Mouse (Mus musculus) ovary, postnatal 14 days (tissue): ENCODE results near the gene Rgl3.

ENCODE experiments used
- DNase-seq: peaks from one replicate; pipeline ENCODE4 v3.0.0; 2022; ENCODE audit warnings: low spot score

Rgl3 gene

DNA sequence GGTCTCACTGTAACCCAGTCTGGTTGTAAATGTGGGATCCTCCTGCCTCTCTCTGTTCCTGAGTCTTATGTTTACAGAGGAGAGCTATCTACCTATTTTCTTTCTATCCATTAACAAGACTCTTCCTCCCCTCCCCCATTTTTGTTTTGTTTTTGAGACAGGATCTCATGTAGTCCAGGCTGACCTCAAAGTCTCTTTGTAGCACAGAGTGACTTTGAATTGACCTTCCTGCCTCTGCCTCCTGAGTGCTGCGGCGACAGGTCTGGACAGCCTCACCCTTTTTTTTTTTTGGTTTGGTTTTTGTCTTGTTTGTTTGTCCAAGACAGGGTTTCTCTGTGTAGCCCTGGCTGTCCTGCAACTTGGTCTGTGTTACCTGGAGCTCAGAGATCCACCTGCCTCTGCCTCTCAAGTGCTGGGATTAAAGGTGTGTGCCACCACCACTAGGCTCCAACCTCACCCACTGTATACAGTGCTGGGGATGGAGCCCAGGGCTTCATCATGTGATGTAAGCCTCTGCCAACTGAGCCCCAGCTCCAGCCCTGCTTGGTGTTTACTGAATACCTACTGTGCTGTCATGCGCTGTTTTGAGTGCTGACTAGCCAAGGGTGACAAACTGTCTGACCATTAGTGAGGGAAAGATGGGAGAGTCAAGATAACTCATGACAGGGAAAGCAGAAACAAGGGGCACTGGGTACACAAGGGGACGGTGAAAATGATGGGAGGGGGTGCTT, 10.7 kb downstream of the Rgl3 start:
- DNase-seq, result no peak

DNA sequence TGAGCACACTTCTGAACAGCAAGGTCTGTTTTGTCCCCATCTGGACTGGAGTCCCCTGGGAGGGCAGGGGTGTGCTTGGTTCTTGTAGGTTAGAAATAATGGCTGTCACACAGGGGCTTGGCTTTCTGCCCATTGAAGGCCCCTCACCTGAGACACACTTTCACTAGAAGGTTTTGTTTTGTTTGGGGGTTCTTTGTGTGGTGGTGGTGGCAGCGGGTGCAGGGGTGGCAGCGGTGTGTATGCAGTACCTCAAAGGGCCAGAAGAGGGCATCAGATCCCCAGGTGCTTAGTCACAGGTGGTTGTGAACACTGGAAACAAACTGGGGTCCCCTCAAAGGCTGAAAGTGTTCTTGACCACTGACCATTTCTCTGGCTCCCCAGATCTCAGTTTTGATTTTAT, 11.3 kb downstream of the Rgl3 start:
- DNase-seq, result no peak

DNA sequence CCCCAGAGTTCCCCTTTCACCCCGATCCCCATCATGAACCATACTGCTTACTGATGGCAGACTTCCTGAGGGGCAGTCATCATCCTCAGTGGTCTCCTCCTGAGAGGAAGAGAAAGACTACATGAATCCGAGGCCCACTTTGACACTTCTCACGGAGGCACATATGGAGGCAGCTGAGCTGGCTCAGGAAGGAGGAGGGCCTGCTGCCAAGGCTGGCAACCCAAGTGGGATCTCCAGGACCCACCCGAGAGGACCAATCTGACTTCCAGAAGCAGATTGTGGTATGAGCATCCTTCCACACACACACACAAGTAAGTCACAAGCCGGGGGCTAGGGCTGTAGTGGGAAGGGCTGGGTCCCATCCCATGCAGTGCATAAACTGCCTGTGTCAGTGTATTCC, 11.9 kb downstream of the Rgl3 start:
- DNase-seq, result no peak

DNA sequence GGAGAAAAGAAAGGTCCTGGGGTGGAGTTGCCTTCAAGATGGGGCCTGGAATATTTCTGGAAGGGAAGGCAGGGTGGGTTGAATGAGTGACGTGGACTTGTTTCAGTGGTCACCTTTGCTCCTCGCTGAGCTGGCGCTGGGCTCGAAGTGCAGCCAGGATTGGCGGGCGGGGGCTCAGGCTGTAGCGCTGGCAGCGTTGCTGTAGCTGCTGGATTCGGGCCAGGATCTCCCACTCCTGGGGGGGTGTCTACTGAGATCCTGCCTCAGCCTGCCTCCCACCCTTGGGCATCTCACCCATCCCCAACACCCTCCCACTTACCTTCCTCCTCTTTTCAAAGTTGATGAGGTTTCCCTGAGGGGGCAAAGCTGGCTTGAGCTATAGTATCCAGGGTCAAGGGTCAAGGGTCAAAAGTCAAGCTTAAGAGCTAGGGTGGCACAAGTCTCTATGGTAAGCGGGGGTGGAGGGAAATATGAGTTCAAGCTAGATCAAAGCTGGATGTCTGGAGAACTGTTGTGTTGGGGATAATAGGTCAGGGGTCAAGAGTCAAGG, 12.5 kb downstream of the Rgl3 start:
- no peak for DNase-seq

DNA sequence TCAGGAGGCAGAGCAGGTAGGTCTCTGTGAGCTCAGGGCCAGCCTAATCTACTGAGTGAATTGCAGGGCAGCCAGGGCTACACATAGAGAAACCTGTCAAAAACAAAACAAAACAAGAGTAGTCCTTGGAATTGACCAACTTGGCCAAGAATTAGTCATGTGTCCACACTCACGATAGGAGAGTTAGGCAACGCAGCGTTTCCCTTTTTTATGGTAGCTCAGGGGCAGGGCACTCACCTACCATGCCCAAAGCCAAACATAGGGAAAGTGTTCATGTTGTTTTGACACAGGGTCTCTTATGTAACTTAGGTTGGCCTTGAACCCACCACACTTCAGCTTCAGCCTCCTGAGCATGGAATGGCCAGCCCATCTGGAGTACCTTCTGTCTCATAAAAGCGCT, 19.9 kb downstream of the Rgl3 start:
- DNase-seq, result no peak

DNA sequence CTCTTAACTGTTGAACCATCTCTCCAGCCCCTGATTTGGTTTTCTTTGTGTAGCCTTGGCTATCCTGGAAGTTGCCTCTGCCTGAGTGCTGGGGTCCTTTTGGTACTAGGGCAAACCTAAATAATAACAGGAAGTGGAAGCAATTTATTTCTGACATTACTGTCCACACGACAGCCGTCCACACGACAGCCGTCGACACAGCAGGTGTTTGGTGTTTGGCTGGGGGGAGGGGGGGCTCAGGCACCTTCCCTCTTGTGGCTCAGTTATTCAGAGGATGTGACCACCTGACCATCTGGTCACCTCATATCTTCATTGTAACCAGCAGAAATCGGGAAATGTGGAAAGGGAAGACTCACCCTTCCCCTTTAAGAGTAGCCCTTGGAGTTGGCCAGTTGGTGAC, 20.4 kb downstream of the Rgl3 start:
- DNase-seq, result no peak

DNA sequence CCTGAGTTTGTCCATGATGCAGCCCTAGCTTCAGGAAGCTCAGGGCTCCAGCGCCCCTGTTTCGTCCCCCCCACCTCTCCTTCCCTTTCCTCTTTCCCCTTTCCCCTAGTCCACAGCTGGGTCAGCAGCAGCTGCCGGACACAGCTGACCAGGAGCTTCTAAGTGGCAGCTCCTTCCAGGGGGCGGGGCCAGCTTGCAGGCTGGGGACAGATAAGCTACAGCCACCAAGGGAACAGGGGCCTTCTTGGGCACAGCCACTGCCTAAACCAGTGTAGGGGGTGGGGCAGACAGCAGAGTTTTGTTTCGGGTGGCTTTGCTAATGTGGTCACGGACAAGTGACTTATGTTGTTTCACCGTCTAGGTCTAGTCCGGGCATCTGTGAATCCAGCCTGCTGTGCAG, 25.8 kb downstream of the Rgl3 start, which contains the start of gene Epor:
Epor (minus strand) TSS at position 90 of the 400 bp plus-strand sequence.
- DNase-seq, result no peak

DNA sequence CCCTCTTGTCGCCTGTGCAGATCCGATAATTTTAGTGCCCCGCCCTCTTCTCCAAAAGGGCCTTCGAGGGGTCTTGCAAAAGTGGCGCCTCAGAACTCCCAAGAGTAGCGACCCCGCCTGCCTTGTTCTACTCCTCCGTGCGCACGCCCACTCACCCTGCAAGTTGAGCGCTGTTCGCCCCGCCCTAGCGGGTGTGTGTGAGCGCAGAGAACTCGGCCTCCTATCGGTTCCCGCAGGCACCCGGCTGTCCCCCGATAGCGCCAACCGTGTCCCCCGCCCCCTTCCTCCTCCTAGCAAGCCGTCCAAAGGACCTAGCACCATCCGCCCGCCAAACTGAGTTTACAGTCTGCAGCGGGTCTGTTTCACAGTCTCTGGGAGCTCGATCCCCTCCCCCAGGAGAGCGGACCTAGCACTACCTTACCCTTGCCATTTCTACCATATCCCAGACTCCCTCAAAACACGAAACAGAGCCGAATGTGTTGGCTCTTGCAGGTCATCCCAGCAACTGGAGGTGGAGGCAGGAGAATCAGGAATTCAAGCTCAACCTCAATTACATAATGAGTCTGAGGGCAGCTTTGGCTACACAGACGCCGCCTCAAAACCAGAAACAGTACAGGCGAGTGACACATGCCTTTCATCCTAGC, 26.7 kb downstream of the Rgl3 start:
- peak; percentile 39 for DNase-seq

DNA sequence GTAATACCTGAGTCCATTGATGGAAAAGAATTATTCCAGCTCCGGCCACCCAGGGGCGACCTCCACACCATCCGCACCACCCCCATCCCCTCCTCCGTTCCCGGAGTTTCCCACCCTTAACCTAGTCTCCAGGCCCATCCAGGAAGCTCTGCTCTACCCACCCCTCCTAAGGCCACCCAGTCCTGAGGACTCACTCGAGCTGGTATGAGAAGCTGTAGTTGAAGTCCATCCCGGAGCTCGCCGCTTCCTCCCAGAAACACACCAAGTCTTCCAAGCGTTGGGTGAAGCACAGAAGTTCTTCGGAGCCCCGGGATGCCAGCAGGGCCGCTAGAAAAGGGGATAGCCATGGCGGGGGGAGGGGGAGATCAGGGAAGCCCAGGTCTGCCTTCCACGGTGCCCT, 27.2 kb downstream of the Rgl3 start:
- no peak for DNase-seq

DNA sequence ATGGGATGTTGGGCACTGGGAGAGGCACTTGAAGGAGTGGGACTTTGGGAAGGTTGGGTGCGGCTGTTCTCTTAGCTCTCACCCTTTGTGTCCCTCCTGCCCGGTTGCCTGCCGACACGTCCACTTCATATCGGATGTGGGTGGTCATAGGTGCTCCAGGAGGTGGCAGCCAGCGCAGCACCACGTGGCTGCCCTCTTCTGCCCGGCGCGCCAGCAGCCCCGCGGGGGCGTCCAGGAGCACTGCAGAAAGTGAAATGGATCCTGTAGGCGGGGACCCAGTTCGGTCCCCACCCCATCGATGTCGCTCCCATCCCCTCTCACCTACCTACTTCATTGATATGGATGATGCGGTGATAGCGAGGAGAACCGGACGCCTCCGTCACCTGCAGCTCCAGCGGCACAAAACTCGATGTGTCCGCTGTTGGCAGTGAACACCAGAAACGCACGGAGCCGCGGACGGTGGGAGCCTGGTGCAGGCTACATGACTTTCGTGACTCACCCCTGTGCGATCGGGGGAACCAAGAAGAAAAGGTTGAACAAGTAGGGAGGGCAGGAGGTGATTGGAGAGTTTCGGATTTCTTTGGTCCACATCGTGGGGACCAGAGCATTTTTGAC, 27.8 kb downstream of the Rgl3 start:
- DNase-seq, result no peak

DNA sequence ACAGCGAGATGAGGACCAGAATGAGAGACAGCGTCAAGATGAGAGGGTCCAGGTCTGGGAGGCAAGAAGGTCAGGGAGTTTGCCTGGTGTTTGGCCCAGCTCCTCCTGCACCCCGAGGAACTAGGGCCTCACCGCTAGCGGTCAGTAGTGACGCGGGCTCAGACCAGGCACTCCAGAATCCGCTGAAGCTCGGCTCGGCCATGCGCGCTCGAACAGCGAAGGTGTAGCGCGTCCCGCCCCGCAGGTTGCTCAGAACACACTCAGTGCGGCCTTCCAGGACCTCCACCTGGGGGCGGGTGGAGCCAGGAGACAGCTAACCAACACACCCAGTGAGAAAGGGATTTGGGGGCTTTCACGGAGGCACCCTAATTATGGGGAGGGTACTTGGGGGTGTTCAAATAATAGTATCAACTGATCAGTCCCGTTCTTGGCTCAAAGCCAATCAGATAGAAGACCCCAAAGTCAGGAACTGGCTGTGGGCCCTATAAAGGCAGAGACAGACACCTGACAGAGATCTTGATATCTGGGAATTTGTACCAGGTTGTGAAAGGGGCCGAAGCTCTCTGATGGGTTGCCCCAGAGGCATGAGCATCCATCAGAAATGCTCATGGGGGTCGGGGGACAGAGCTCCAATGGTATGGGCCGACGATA, 28.6 kb downstream of the Rgl3 start:
- no peak for DNase-seq

DNA sequence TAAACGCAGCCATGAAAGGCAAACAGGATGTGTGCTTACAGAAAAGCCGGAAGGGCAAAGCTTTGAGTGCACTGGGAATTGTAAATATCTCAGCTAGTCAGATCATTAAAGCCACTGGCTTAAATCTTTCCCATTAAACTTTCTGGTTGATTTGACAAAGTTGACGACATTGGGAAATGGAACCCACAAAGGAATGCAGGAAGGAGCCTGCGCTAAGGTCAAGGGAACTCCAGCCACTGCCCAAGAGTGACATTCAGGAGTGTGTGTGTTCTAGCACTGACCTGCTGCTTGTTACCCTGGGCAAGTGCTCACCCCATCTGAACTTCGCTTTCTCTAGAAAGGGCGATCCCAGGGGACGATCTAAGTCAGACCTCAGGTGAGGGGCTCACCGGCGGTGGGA, 29.1 kb downstream of the Rgl3 start:
- no peak for DNase-seq

DNA sequence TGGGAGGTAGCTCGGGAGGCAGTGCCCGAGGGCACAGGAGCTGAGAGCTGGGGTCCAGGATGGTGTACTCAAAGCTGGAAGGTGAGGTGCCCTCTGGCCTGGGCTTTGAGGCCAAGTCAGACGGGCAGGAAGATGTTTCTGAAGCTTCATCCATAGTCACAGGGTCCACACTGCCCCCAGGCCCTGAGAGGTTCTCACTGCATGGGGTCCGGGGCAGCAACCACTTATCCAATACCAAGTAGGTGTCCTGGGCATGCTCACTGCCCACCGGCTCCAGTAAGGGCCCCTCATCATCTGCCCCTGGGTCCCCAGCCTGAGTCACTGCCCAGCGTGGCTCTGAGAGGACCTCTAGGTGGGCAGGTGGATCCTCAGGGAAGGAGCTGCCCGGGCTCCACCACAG, 30.0 kb downstream of the Rgl3 start:
- no peak for DNase-seq

DNA sequence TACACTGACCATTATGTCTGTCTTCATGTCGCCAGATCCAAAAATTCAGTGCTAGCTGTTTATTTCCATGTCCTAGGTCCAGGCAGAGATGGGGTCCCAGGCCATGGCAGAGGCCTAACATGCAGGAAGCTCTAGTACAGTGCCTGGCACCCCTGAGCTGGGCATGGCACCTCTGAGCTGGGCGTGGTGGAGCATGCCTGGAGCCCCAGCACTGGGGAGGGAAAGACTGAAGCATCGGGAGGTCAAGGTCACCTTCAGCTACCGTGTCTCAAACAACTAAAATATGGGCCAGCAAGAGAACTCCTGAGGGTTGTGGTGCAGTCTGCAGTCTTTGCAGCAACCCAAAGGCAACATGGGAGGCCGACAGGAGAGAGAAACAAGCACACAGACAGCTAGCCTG, 30.9 kb downstream of the Rgl3 start:
- DNase-seq, result no peak

DNA sequence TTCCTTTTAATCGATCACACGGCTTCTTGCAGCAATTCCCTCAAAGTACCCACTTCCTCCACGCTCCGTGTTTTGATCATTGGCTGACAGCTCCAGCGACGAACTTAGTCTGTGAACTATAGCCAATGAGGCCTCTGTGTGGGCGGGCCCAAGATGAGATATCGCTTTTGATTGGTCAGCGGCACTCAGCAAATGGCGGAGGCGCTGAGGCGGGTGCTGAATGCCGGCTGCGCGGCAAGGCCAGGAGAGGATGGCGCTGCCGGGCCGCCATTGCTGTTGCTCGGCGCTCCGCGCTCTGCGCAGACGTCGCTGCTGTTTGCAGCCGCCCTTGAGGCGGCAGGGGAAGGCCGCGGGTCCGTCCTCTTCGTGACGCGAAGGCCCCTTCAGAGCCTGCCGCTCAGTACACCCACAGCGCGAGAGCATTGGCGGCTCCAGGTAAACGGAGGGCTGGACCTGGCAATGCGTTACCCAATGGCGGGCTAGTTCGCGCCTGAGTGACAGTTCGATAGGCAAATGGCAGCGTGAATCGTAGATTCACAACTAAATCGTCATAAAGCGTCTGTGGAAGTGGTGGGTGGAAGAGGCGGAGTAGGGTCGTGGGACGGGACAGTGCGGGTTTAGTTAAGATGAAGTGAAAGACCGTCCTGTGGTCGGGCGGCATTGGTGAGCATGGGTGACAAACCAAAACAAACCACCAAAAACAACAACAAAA, 33.5 kb downstream of the Rgl3 start, which contains the start of gene Swsap1:
Swsap1 (plus strand) TSS at position 186 of the 712 bp plus-strand sequence.
- DNase-seq, result peak; percentile 97

DNA sequence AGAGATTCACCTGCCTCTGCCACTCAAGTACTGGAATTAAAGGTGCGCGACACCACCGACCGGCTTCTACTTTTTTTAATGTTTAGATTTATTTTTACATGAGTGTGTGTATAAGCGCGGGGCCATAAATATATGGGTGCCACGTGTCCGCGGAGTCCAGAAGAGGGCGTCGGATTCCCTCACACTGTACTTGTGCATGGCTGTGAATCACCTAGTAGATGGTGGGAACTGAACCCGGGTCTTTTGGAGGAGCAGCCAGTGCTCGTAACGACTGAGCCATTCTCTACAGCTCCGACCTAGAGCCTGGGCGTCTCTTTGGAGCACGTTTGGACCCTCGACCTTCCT, 34.0 kb downstream of the Rgl3 start:
- no peak for DNase-seq

DNA sequence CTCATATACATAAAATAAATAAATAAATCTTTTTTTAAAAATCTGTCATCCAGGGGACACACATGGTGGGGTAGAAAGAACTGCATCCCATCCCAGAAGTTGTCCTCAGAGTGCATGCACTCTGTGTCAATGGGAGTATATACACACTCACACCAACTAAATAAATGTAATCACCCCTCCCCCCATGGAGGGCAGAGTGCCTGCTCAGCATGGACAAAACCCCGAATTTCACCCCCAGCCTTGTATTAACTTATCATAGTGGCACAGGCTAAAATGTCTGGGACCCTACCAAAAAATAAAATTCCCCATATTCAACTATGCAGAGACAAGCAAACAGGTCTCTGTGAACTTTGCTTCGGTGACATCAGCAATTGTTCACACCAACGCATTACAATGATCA, 34.6 kb downstream of the Rgl3 start:
- no peak for DNase-seq

DNA sequence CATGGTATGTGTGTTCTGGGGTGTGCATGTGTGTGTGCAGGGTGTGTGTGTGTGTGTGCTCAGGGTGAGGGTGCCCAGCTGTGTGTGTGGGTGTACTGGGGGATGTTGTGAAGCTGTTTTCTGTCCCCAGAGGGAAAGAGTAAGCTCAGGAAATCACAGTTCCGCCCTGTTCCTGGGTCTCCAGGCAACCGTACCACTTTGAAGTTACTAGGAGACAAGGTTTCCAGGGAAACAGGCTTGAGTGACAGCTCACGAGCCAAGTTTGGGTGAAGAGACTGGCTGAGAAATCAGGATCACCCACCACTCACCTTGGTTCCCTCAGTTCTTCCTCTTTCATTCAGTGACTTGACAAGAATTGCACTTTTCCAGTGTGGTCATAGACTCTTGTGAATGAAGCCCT, 35.6 kb downstream of the Rgl3 start:
- no peak for DNase-seq

DNA sequence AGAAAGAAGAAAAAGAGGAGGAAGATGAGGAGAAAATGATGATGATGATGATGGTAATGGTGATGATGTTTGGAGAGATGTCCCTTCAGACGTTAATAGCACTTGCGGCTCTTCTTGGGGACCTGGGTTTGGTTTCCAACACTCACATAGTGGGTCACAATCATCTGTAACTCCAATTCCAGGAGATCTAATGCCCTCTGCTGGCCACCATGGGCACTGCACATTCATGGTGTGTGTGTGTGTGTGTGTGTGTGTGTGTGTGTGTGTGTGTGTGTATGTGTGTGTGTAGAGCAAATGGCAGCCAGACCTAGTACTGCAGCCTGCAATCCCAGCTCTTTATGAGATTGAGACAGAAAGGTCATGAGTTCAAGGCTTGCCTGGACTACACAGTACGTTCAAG, 37.3 kb downstream of the Rgl3 start:
- no peak for DNase-seq

DNA sequence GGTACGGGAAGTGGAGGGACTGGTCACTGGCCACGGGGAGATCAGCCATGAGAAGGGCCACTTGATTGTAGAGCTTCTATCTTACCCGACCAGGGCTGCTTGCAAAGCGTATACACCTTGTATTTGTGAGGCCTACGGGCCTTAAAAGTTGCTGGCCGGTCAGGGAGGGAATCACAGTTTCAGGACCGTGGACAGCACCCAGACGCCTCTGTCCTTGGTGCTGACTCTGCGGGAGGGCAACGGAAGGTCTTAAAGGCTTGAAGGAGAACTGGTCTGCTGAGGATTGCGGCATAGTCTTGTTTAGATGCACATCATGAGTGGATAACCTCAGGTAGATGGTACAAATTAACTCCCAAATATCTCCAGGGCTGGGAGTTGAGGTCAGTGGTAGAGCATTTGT, 38.9 kb downstream of the Rgl3 start:
- DNase-seq, result peak; percentile 87

DNA sequence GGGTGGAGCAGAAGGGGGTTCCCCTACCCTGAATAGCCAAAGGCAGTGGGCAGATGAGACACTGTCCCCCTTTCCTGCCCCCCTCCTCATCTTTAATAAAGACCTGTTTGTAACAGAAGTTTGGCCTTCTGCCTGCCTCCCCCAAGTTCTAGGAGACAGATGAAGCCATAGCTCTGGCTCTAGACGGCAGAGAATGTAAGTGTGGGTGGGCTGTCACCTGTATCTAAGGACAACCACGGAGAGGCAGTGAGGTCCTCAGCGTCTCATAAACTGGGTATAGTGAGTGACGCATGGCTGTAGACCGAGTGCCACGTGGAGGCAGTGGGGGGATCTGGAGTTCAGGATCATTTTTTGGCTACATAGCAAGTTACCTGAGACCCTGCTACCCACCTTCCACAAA, 40.5 kb downstream of the Rgl3 start:
- DNase-seq, result no peak

DNA sequence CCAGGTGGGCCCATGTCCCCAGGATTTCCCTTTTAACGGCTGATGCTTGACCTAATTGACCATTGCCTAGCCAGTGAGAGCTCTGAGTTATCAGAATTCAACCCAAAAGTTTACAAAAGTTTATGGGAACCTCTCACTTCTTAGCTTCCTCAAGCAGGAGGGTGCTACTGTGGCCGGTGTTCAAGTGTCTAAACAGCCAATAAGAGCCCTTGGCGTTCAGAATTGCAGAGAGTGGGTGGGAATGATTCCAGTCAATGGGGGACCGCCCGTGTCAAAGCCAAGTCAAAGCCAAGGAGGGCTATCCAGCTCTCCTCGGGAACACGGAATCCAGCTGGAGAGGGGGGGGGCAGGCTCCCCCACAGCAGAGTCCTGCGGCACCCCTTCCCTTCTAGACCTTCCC, 41.1 kb downstream of the Rgl3 start:
- no peak for DNase-seq
